Mouse (Mus musculus) lung, adult 2 months (tissue): Measurements from ENCODE around the gene Hebp2.

Source experiments
- CTCF ChIP-seq: fragments of 200-500 bp; IDR thresholded peaks from 2 replicates; pipeline ENCODE4 v1.5.1; 2011; ENCODE audit warnings: mild to moderate bottlenecking, low read length, control low read depth; ENCODE audit not compliant: insufficient read depth
- POLR2A ChIP-seq: fragments of 200-500 bp; IDR thresholded peaks from 2 replicates; pipeline ENCODE4 v1.6.1; 2011; ENCODE audit warnings: low read depth, mild to moderate bottlenecking, control low read depth, low read length, borderline replicate concordance; ENCODE audit errors: extremely low read depth

DNA sequence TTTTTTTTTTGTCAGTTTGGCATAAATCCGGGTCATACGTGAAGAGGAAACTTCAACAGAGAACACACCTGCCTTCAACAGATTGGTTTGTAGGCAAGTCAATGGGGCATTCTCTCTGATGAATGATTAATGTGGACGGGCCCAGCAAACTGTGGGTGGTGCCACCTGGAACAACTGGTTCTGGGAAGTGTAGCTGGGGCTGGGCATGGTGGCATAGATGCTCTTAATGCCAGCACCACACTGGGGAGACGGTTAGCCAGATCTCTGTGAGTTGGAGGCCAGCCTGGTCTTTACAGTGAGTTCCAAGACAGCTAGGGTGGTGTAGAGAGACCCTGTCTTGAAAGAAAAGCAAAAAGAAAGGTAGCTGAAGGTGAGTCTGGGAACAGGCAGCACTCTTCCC is 1.5 kb upstream of the Hebp2 start:
- no peak for TF ChIP-seq CTCF
- no peak for TF ChIP-seq POLR2A
